Mouse (Mus musculus) Patski (cell line): ENCODE measurements around the gene Ccdc9. TPM values are rescaled to one million over a fixed set of nuclear protein-coding genes. Genes with fewer than 3 reads are reported as not detected.
"Not testable (repeated sequence)": the region's sequence is repeated elsewhere in the genome, so short reads cannot be mapped to it uniquely, and the experiment has no call there.

Source experiments
- ATAC-seq: fragments of 100-300 bp; one replicate; pipeline ENCODE4 v1.8.0; 2021
- CTCF ChIA-PET: fragments of 350-600 bp; sonication (Branson Sonifier 250); formaldehyde crosslinking; loops from one replicate; lab custom pipeline; 2022; ENCODE audit warnings: inconsistent platforms; lab: Charles Lee
- POLR2A ChIA-PET: fragments of 350-600 bp; sonication (Branson Sonifier 250); formaldehyde crosslinking; loops from one replicate; lab custom pipeline; 2022; ENCODE audit warnings: antibody characterized with exemption, inconsistent platforms; lab: Charles Lee
- DNase-seq: peaks from one replicate; pipeline ENCODE4 v3.0.0-alpha.2; 2011; ENCODE audit warnings: low read depth, low spot score
- H3K27me3 ChIP-seq: fragments of 371-371 bp; one replicate; pipeline ENCODE4 v1.5.1; 2021
- CTCF ChIP-seq: fragments of 100-300 bp; IDR thresholded peaks from one replicate; pipeline ENCODE4 v1.5.1; 2021
- in situ Hi-C: fragments of 300-500 bp; cut with MboI; formaldehyde crosslinking; loops from 3 replicates; pipeline ENCODE4 v1.11.1; 2018; ENCODE audit warnings: low pct_unique_long_range_greater_than_20kb, mixed read lengths
- polyA plus RNA-seq: library from polyadenylated mRNA; unstranded; gene quantifications from one replicate; pipeline ENCODE4 v1.2.3, GENCODE M21; 2021

Gene Ccdc9
- polyA plus RNA-seq, 1 experiment from 2014 or later = 78.2 TPM

- DNase-seq (no peak), ATAC-seq (no peak)
- ChIA-PET POLR2A (no interaction called here), CTCF (no interaction called here)
- no peaks in the 10 kb centered on the region for H3K27me3 ChIP-seq
- in situ Hi-C loops = loop anchor here (5.0 kb wide), 1 partner anchor 69 kb away; no protein-coding TSS in a partner anchor
- no peak for TF ChIP-seq CTCF
Measured at GRCm38 (mm10) chr7:16261097-16261496, 25.5 kb downstream of the Ccdc9 start.

- ChIA-PET CTCF (no interaction called here), POLR2A (no interaction called here)
- TF ChIP-seq CTCF = no peak
- no peaks in the 10 kb centered on the region for H3K27me3 ChIP-seq
- ATAC-seq (no peak), DNase-seq (no peak)
- in situ Hi-C loops = no loop called here
Measured at GRCm38 (mm10) chr7:16259110-16259590, 27.4 kb downstream of the Ccdc9 start, which contains the start of gene C5ar1. Gene C5ar1, minus strand, starts transcription at chr7:16259540.

GRCm38 (mm10) chr7:16257830-16258229 lies 28.8 kb downstream of the Ccdc9 start:
- TF ChIP-seq CTCF = no peak
- DNase-seq (no peak), ATAC-seq (no peak)
- ChIA-PET CTCF (interaction anchor here (1.2 kb wide), 1 partner anchor 147 kb away, joined by 3 read pairs; no protein-coding TSS in a partner anchor), POLR2A (interaction anchor here (0.6 kb wide), 1 partner anchor 15 kb away, joined by 3 read pairs; no protein-coding TSS in a partner anchor)
- H3K27me3 ChIP-seq = no peaks in the 10 kb centered on the region
- in situ Hi-C loops = no loop called here

GRCm38 (mm10) chr7:16255963-16256362 lies 30.6 kb downstream of the Ccdc9 start:
- DNase-seq, POLR2A ChIA-PET, ATAC-seq, in situ Hi-C loops, H3K27me3 ChIP-seq, CTCF ChIA-PET: not testable (repeated sequence)

- ATAC-seq (no peak), DNase-seq (no peak)
- in situ Hi-C loops = no loop called here
- H3K27me3 ChIP-seq = no peaks in the 10 kb centered on the region
- TF ChIP-seq CTCF = no peak
- ChIA-PET CTCF (interaction anchor here (1.0 kb wide), 1 partner anchor 9 kb away, joined by 4 read pairs; no protein-coding TSS in a partner anchor), POLR2A (no interaction called here)
Measured at GRCm38 (mm10) chr7:16254195-16254594, 32.4 kb downstream of the Ccdc9 start.

- CTCF ChIA-PET = interaction anchor here (1.1 kb wide), 1 partner anchor 23 kb away, joined by 4 read pairs; no protein-coding TSS in a partner anchor
- POLR2A ChIA-PET = no interaction called here
- no peaks in the 10 kb centered on the region for H3K27me3 ChIP-seq
- in situ Hi-C loops = no loop called here
- no peak for TF ChIP-seq CTCF
- DNase-seq (no peak), ATAC-seq (no peak)
Measured at GRCm38 (mm10) chr7:16250687-16251086, 35.9 kb downstream of the Ccdc9 start.

- in situ Hi-C loops = no loop called here
- no peak for ATAC-seq
- CTCF ChIA-PET = no interaction called here
- POLR2A ChIA-PET = no interaction called here
- no peaks in the 10 kb centered on the region for H3K27me3 ChIP-seq
- no peak for TF ChIP-seq CTCF
- no peak for DNase-seq
Measured at GRCm38 (mm10) chr7:16245958-16246357, 40.6 kb downstream of the Ccdc9 start.

GRCm38 (mm10) chr7:16244067-16244466 lies 42.5 kb downstream of the Ccdc9 start, which contains the start of gene C5ar2:
Gene C5ar2, minus strand, starts transcription at chr7:16244154.
- ChIA-PET POLR2A (no interaction called here), CTCF (no interaction called here)
- no peaks in the 10 kb centered on the region for H3K27me3 ChIP-seq
- in situ Hi-C loops = no loop called here
- DNase-seq = no peak
- TF ChIP-seq CTCF = no peak
- no peak for ATAC-seq

GRCm38 (mm10) chr7:16242198-16242597 lies 44.4 kb downstream of the Ccdc9 start:
- in situ Hi-C loops = no loop called here
- POLR2A ChIA-PET = interaction anchor here (0.6 kb wide), 1 partner anchor 15 kb away, joined by 3 read pairs; no protein-coding TSS in a partner anchor
- H3K27me3 ChIP-seq = no peaks in the 10 kb centered on the region
- CTCF ChIA-PET = interaction anchor here (1.0 to 1.6 kb wide), 2 partner anchors 16 to 50 kb away, joined by 3 to 4 read pairs; no protein-coding TSS in a partner anchor
- TF ChIP-seq CTCF = no peak
- ATAC-seq (no peak), DNase-seq (no peak)

- CTCF ChIA-PET = interaction anchor here (1.0 to 1.6 kb wide), 2 partner anchors 13 to 49 kb away, joined by 3 to 4 read pairs; no protein-coding TSS in a partner anchor
- no peak for TF ChIP-seq CTCF
- POLR2A ChIA-PET = no interaction called here
- ATAC-seq (no peak), DNase-seq (no peak)
- H3K27me3 ChIP-seq = no peaks in the 10 kb centered on the region
- in situ Hi-C loops = no loop called here
Measured at GRCm38 (mm10) chr7:16241787-16242186, 44.8 kb downstream of the Ccdc9 start.

- ChIA-PET CTCF (interaction anchor here (1.0 kb wide), 1 partner anchor 13 kb away, joined by 3 read pairs; no protein-coding TSS in a partner anchor), POLR2A (interaction anchor here (0.6 kb wide), 1 partner anchor 28 kb away, joined by 5 read pairs; no protein-coding TSS in a partner anchor)
- no peak for TF ChIP-seq CTCF
- ATAC-seq (no peak), DNase-seq (no peak)
- in situ Hi-C loops = no loop called here
- H3K27me3 ChIP-seq = no peaks in the 10 kb centered on the region
Measured at GRCm38 (mm10) chr7:16240978-16241303, 45.7 kb downstream of the Ccdc9 start.
